Mouse (Mus musculus) layer of hippocampus, postnatal 10 days (tissue): ENCODE data around the gene Gm21885. TPM values are rescaled to one million over a fixed set of nuclear protein-coding genes. Genes with fewer than 3 reads are reported as not detected.
A peak's percentile ranks its signal among the peaks of the same experiment; 100 is the strongest.
"Not testable (repeated sequence)": the region's sequence is repeated elsewhere in the genome, so short reads cannot be mapped to it uniquely, and the experiment has no call there.

Source experiments
- DNase-seq, 2 experiments: peaks; one replicate each; pipeline ENCODE4 v3.0.0; 2021; ENCODE audit warnings: low spot score in 2 of 2
- long read RNA-seq: library from polyadenylated mRNA; stranded (forward); transcript quantifications from one replicate; pipeline ENCODE4 v2.0.0, GENCODE M21; 2023
- total RNA-seq, 2 experiments: library from RNA; stranded (reverse); gene quantifications; 2 replicates each; pipeline ENCODE4 v1.2.3; 2021

Gene Gm21885
- total RNA-seq = not detected
- long read RNA-seq = 0 reads

DNA sequence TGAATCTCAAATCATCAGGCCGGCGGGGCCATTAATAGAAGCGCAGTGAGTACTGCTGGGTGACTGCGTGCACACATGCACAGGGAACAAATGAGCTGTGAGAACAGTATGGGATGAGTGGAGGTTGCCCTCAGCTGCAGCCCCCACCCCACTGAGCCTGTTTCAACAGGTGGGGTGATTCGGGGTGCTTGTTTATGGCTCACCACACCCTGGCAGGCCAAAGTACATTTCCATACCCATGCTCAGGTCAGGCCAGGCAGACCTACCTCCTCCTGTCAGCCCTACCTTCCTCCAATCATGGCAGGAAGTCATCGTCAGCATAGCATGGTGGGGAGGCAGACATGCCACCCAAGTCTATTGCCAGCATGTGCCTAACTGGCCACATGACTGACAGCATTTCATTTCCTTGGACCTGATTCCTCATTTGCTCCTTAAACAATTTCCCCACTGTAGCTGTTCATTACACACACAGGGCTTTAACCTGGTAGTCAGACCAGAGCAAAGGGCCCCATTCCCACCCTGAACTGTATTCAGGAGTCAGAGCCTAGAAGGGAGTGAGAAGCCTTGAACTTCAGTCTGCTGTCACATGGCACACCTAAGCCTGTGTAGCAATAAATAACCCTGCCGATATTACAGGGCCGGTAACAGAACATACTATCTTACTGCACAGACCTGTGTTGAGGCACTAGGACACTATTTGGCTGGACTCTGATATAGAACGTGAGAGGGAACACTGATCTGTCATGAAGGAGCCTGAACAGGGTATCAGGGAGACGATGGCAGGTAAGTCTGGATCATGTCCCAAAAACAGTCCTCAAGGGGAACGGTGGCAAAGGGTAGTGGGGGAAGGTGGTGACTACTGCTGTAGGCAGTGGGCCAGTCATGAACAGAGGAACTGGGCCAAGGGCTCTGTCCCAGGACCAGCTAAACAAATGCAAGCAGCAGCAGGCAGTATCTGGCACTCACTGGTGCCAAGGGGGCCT, at the start of gene Gm21885:
Gm21885 (plus strand) TSS at position 675 of the 983 bp plus-strand sequence.
- peak; percentile 43 to 57 for DNase-seq

DNA sequence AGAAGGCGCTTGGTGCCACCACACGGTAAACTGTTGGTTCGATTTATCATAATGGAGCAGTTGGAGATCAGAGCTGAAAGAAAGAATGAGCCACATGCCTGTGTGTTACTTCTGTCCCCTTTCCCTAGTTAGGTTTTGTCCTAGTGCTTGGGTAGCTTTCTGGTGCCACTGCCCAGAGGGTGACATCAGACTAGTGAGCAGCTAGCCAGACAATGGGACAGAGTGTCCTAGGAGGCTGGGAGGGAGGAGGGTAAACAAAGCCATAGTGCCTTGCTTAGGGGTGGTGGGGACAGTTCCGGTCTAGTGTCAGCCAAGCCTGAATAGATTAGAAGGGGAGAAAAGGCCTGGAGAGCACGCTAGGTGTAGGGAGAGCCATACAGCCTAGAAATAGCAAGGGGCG, 48.3 kb upstream of the Gm21885 start:
- no peak for DNase-seq

DNA sequence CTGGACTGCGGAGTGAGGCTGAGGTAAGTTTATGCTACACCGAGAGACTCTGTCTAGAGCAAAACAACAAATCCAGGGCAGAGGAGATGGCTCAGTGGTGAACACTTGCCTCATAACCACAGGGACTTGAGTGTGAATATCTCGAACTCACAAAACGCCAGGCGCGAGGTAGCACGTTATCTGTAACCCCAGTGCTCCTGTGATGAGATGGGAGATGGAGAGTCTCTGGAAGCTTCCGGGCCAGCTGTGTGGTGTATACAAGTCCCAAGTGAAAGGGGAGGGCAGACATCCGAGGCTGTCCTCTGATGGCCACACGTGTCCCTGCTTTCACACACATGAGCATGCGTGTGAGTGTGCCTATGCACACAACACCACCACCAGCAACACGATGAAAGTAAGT, 47.3 kb upstream of the Gm21885 start:
- no peak for DNase-seq

DNA sequence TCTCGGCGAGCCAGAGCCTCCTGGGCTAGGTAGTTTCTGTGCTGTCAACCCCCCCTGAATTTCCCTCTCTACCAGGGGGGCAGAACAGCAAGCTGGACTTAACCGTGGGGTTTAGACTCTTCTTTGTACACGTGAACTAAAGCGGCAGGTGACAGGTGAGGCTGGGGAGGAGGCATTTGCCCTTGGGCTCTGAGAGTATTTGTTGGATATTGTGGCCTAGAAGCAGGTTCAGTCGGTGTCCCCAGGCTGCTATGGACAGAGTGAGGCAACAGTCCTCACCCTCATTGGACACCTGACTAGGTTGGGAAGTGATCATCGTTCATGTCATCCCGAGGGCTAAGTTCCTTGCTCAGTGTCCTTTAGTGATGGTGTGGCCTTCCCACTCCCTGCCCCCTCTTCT, 46.8 kb upstream of the Gm21885 start:
- no peak for DNase-seq

DNA sequence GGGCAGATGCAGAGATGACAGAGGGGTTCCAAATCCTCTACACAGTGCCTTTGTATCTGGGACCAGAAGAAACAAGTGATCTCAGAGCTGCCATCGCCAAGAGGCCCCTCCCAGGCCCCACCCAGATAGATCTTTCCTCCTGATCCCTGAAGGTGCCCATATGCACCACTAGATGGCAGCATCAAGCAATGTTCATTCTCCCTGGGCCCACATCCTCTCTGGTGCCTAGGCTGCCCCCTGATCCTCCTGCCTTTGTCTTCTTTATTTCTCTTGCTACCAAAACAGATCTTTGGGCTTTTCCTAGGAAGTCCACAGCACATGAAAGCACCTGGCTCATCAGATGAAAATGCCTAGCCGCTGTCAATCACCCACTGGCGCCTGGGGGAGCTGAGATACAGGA, 45.6 kb upstream of the Gm21885 start:
- peak; percentile 68 to 72 for DNase-seq

GRCm38 (mm10) chr11:94238786-94239185, 42.9 kb upstream of the Gm21885 start:
- no peak for DNase-seq

DNA sequence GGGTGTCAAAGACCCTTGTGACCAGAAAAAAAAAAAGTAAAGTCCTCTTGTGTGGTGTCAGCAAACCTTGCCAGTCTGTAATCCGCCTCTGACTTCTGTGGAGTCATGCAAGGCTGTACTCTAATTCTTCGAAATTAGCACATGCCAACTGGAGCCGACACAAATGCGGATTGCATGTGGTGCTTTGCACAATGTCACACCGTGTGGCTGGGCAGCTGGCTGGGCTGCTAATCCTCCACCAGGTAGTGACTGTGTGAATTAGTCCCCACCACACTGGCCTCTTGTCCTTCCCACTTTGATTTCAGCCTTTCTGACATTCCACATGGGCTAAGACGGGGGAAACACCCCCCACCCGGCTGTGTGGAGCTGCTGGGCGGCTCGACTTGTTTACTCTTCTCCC, 42.0 kb upstream of the Gm21885 start:
- DNase-seq = no peak

DNA sequence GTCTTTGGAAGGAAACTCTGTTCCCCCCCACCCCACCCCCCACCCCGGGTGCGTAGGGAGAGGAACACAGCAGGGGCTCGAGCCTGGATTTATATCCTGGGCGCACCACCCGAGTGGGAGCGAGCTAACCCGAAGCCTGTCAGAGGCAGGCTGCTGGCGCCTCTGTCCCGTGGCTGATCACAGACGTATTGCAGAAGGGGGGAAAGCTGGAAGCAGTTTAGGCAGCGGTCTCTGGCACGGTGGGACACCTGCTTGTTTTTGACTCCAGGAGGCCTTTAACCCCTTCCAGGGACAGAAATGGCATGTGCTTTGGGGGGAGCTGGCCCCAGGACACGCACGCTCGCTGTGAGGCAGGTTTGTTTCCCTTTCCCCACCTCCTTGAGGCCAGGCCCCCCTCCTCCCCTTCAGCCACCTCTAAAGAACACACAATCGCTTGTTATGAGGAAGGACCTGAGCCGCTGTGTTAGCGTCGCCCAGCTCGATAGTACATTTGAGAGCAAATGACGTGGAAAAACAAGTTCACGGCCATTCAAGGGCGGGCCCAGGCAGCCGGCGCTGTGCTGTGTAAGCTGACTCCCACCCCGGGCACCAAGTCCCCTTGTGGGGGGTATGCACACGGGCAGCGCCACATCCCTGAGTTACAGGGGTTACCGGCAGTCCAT, 38.8 kb upstream of the Gm21885 start:
- no peak for DNase-seq

GRCm38 (mm10) chr11:94243422-94244180, 38.1 kb upstream of the Gm21885 start:
- no peak for DNase-seq

- no peak for DNase-seq
Observed at GRCm38 (mm10) chr11:94244385-94244784, 37.3 kb upstream of the Gm21885 start.

GRCm38 (mm10) chr11:94245955-94246788, 35.5 kb upstream of the Gm21885 start, which contains the start of gene Wfikkn2:
Wfikkn2 (minus strand) TSS chr11:94246005.
- no peak for DNase-seq

DNA sequence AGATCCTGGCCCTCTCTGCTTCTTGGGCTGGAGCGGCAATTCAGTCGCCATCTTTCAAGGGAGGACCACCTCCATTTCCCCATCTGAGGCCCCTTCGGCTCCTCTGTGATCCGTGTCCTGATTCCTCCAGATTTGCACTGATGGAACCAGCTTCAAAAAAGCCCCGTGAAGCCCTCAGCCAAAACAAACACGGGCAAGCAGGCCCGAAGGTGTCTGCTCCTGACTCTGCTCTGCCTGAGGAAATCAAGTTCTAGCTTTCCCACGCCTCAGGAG, 34.9 kb upstream of the Gm21885 start:
- DNase-seq = no peak

- no peak for DNase-seq
Observed at GRCm38 (mm10) chr11:94253156-94253555, 28.5 kb upstream of the Gm21885 start.

DNA sequence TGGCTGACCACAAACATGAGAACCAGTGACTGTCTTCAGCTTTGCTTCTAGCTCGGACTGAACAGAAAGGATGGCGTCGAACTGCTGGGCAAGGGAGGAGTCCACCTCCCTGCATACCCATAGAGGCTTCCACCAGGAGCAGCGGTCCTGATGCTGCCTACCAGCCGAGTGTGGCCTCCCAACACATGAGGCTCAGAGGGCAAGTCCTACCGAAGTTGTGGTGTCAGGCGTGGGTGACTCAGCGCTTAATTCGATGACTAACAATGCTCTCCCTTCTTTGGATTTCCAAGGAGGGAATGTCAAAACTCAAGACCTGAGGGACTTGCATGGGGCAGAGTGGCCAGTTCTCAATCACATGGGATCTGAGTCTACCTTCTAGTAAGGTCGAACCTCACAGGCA, 28.0 kb upstream of the Gm21885 start:
- DNase-seq = no peak

DNA sequence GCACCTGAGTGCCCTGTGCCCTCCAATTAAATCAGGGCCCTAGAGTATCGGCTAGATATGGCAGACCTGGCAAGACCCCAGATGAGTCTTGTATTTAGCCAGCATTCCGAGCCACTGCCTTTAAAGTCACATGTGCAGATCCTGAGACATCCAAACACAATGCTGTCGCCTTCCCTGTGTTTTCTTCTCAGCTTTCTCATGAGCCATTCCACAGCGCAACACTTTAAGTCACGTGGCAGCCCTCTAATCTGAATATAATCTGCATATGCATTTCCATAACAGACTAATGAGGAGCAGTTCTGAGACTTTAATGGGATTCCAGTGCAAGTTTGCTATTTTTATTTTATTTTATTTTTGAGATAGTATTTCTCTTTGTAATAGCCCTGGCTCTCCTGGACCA, 25.9 kb upstream of the Gm21885 start:
- no peak for DNase-seq

- DNase-seq = no peak
Observed at GRCm38 (mm10) chr11:94257987-94258386, 23.7 kb upstream of the Gm21885 start.

DNA sequence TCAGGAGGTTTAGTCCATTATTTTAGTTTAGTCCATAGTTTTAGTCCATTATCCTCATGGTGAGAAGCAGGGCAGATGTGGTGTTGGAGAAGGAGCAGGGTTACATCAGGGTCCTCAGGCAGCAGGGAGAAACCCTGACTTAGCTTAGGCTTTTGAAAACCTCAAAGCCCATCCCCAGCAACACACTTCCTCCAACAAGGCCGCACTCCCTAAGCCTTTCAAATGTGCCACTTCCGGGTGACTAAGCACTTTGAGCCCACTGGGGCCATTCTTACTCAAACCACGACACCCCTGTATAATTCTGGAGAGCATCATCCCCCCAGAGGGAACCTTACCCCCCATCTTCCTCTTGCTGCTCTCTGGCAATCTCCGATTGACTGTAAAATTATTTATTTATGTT, 21.9 kb upstream of the Gm21885 start:
- no peak for DNase-seq

- DNase-seq = no peak
Observed at GRCm38 (mm10) chr11:94261585-94262370, 19.9 kb upstream of the Gm21885 start.

DNA sequence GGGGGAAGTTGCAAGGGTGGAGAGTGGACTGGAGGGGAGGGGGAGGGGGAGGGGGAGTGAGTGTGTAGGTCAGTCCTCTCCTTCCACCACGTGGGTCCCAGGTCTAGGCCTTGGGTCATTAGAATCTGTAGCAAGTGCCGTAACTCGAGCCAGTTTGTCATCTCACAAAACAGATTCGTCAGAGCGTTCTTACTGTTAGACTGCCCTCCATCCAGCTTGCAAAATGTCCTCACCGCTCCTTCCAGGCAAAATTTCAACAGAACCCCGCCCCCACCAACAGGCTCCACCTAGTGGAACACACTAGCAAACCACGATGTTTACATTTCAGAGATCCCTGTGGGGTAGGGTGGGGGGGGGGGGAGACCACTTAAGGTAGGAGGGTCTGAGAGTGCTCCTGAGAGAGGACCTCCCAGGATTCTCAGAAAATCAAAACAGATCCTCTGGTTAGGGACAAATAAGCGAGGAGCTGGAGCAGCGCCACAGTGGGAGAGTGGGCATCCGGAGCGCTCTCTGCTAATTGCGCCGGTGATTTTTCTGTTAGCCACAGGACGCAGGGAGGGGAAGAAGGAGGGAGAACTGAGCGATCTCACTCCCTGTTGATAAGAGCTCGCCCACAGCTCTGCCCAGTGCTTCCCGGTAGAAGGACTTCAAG, 16.4 kb upstream of the Gm21885 start:
- peak; percentile 60 to 69 for DNase-seq

GRCm38 (mm10) chr11:94266155-94266554, 15.5 kb upstream of the Gm21885 start:
- not testable (repeated sequence) for DNase-seq
